Mouse (Mus musculus) liver, embryonic 15.5 days (tissue): ENCODE results near the gene 4922502D21Rik. TPM values are rescaled to one million over a fixed set of nuclear protein-coding genes. Genes with fewer than 3 reads are reported as not detected.
A peak's percentile ranks its signal among the peaks of the same experiment; 100 is the strongest.

Experiments used
- ATAC-seq: fragments of 200-750 bp; cut with Nextera tagmentation; 2 replicates; pipeline ENCODE4 v1.8.0; 2017; ENCODE audit warnings: moderate number of reproducible peaks, mild to moderate bottlenecking, moderate library complexity; ENCODE audit not compliant: insufficient read depth
- H3K27ac ChIP-seq: fragments of 300-500 bp; sonication (generic); replicated peaks from 2 replicates; pipeline ENCODE4 v1.5.1; 2015; ENCODE audit warnings: mild to moderate bottlenecking, inconsistent platforms
- H3K27me3 ChIP-seq: fragments of 300-500 bp; sonication (generic); 2 replicates; pipeline ENCODE4 v1.6.1; 2015; ENCODE audit warnings: mild to moderate bottlenecking, inconsistent platforms
- H3K36me3 ChIP-seq: fragments of 300-500 bp; sonication (generic); replicated peaks from 2 replicates; pipeline ENCODE4 v1.6.1; 2015; ENCODE audit warnings: moderate library complexity, mild to moderate bottlenecking, inconsistent platforms
- H3K4me1 ChIP-seq: fragments of 300-500 bp; sonication (generic); replicated peaks from 2 replicates; pipeline ENCODE4 v1.6.1; 2015; ENCODE audit warnings: inconsistent platforms
- H3K4me2 ChIP-seq: fragments of 300-500 bp; sonication (generic); 2 replicates; pipeline ENCODE4 v1.6.1; 2015; ENCODE audit warnings: moderate library complexity, mild to moderate bottlenecking, inconsistent platforms
- H3K4me3 ChIP-seq: fragments of 300-500 bp; sonication (generic); replicated peaks from 2 replicates; pipeline ENCODE4 v1.5.1; 2015; ENCODE audit warnings: mild to moderate bottlenecking, inconsistent platforms
- H3K9ac ChIP-seq: fragments of 300-500 bp; sonication (generic); 2 replicates; pipeline ENCODE4 v1.6.1; 2015; ENCODE audit warnings: moderate library complexity, mild to moderate bottlenecking, inconsistent platforms
- H3K9me3 ChIP-seq: fragments of 300-500 bp; sonication (generic); replicated peaks from 2 replicates; pipeline ENCODE4 v1.6.1; 2016; ENCODE audit warnings: inconsistent platforms
- WGBS: fragments of 180-500 bp; shearing (Covaris S2); methylation state at CpG from one replicate; pipeline ENCODE4 v1.1.7; 2015; ENCODE audit warnings: mixed read lengths; ENCODE audit not compliant: insufficient replicate concordance; 5-methylcytosine and 5-hydroxymethylcytosine counted together
- polyA plus RNA-seq: library from polyadenylated mRNA; unstranded; fragments of >200 nt; fragmentation: Nextera tagmentation; extraction: Ambion mirVana; gene quantifications from 2 replicates; pipeline ENCODE4 v1.2.1, GENCODE M21; 2015

4922502D21Rik gene
- polyA plus RNA-seq, 1 experiment from 2014 or later = not detected

GRCm38 (mm10) chr6:129312499-129312898 is 19.1 kb downstream of the 4922502D21Rik start:
- Histone ChIP-seq H3K4me2 (no peak overlapping the region), H3K4me3 (no peak overlapping the region), H3K4me1 (no peaks in the 10 kb centered on the region), H3K27ac (no peak overlapping the region), H3K9ac (no peak overlapping the region), H3K9me3 (no peaks in the 10 kb centered on the region), H3K36me3 (no peaks in the 10 kb centered on the region), H3K27me3 (no peaks in the 10 kb centered on the region)
- no peak for ATAC-seq
- 51% methylated on average over 3 of the region's 3 CpGs for WGBS

GRCm38 (mm10) chr6:129304180-129304579 is 27.4 kb downstream of the 4922502D21Rik start:
- no peak overlapping the region for H3K4me3 ChIP-seq
- no peak overlapping the region for H3K4me2 ChIP-seq
- WGBS = 22% methylated on average over 1 of the region's 1 CpGs
- no peaks in the 10 kb centered on the region for H3K4me1 ChIP-seq
- no peak for ATAC-seq
- no peak overlapping the region for H3K27ac ChIP-seq
- H3K9ac ChIP-seq = no peak overlapping the region
- no peaks in the 10 kb centered on the region for H3K27me3 ChIP-seq
- H3K9me3 ChIP-seq = no peaks in the 10 kb centered on the region
- H3K36me3 ChIP-seq = no peaks in the 10 kb centered on the region

GRCm38 (mm10) chr6:129288708-129289107 is 42.9 kb downstream of the 4922502D21Rik start:
- Histone ChIP-seq H3K9ac (no peak overlapping the region), H3K27ac (no peak overlapping the region), H3K36me3 (no peaks in the 10 kb centered on the region), H3K4me3 (no peak overlapping the region), H3K9me3 (no peaks in the 10 kb centered on the region), H3K4me1 (no peaks in the 10 kb centered on the region), H3K27me3 (no peaks in the 10 kb centered on the region), H3K4me2 (no peak overlapping the region)
- no peak for ATAC-seq

GRCm38 (mm10) chr6:129284384-129285104 is 47.1 kb downstream of the 4922502D21Rik start:
- no peaks in the 10 kb centered on the region for H3K27me3 ChIP-seq
- WGBS = 18% methylated on average over 7 of the region's 7 CpGs
- no peaks in the 10 kb centered on the region for H3K36me3 ChIP-seq
- H3K4me1 ChIP-seq = no peaks in the 10 kb centered on the region
- no peak overlapping the region for H3K4me2 ChIP-seq
- peak; percentile 52; the same call in 1 of the 2 replicates for ATAC-seq
- H3K27ac ChIP-seq = no peak overlapping the region
- H3K9ac ChIP-seq = no peak overlapping the region
- H3K9me3 ChIP-seq = no peaks in the 10 kb centered on the region
- no peak overlapping the region for H3K4me3 ChIP-seq

- H3K36me3 ChIP-seq = no peaks in the 10 kb centered on the region
- no peak overlapping the region for H3K27ac ChIP-seq
- H3K4me1 ChIP-seq = no peaks in the 10 kb centered on the region
- no peak overlapping the region for H3K4me3 ChIP-seq
- H3K9me3 ChIP-seq = no peaks in the 10 kb centered on the region
- no peak for ATAC-seq
- no peak overlapping the region for H3K4me2 ChIP-seq
- H3K9ac ChIP-seq = no peak overlapping the region
- H3K27me3 ChIP-seq = no peaks in the 10 kb centered on the region
- 47% methylated on average over 3 of the region's 3 CpGs for WGBS
Measured at GRCm38 (mm10) chr6:129283271-129283670, 48.3 kb downstream of the 4922502D21Rik start.

GRCm38 (mm10) chr6:129276483-129276882 is 55.1 kb downstream of the 4922502D21Rik start:
- no peaks in the 10 kb centered on the region for H3K27me3 ChIP-seq
- H3K9me3 ChIP-seq = no peaks in the 10 kb centered on the region
- no peak for ATAC-seq
- H3K4me2 ChIP-seq = no peak overlapping the region
- WGBS = 78% methylated on average over 2 of the region's 2 CpGs
- H3K27ac ChIP-seq = no peak overlapping the region; the same call in 1 of the 2 replicates
- no peaks in the 10 kb centered on the region for H3K4me1 ChIP-seq
- H3K9ac ChIP-seq = no peak overlapping the region
- H3K36me3 ChIP-seq = no peaks in the 10 kb centered on the region
- H3K4me3 ChIP-seq = no peak overlapping the region

GRCm38 (mm10) chr6:129275624-129276203 is 55.9 kb downstream of the 4922502D21Rik start:
- WGBS = 10% methylated on average over 3 of the region's 3 CpGs
- H3K27me3 ChIP-seq = no peaks in the 10 kb centered on the region
- H3K9me3 ChIP-seq = no peaks in the 10 kb centered on the region
- no peaks in the 10 kb centered on the region for H3K4me1 ChIP-seq
- H3K27ac ChIP-seq = peak overlapping the region; percentile 11; the same call in 1 of the 2 replicates
- no peak for ATAC-seq
- H3K36me3 ChIP-seq = no peaks in the 10 kb centered on the region
- no peak overlapping the region for H3K9ac ChIP-seq
- peak overlapping the region; percentile 13; the same call in 1 of the 2 replicates for H3K4me2 ChIP-seq
- H3K4me3 ChIP-seq = no peak overlapping the region

- H3K27ac ChIP-seq = peak within 1 kb of the TSS; percentile 11; the same call in 1 of the 2 replicates
- H3K4me1 ChIP-seq = no peaks in the 10 kb centered on the region
- H3K36me3 ChIP-seq = no peaks in the 10 kb centered on the region
- H3K4me3 ChIP-seq = peak within 1 kb of the TSS; percentile 12; the same call in 1 of the 2 replicates
- 18% methylated on average over 9 of the region's 9 CpGs for whole genome bisulfite sequencing
- H3K9me3 ChIP-seq = no peaks in the 10 kb centered on the region
- peak within 1 kb of the TSS; percentile 13 for H3K4me2 ChIP-seq
- ATAC-seq = peak; percentile 28; the same call in 1 of the 2 replicates
- H3K9ac ChIP-seq = no peak within 1 kb of the TSS
- no peaks in the 10 kb centered on the region for H3K27me3 ChIP-seq
Measured at GRCm38 (mm10) chr6:129275220-129275619, 56.4 kb downstream of the 4922502D21Rik start, which contains the start of gene Cd69. Gene Cd69 (minus strand): TSS chr6:129275436.

- no peaks in the 10 kb centered on the region for H3K27me3 ChIP-seq
- 52% methylated on average over 2 of the region's 2 CpGs for WGBS
- no peaks in the 10 kb centered on the region for H3K9me3 ChIP-seq
- H3K4me1 ChIP-seq = no peaks in the 10 kb centered on the region
- H3K27ac ChIP-seq = no peak overlapping the region
- ATAC-seq = no peak
- peak overlapping the region; percentile 2; the same call in 1 of the 2 replicates for H3K4me3 ChIP-seq
- no peak overlapping the region for H3K4me2 ChIP-seq
- H3K36me3 ChIP-seq = no peaks in the 10 kb centered on the region
- H3K9ac ChIP-seq = no peak overlapping the region
Measured at GRCm38 (mm10) chr6:129274476-129274875, 57.1 kb downstream of the 4922502D21Rik start.

- ATAC-seq = no peak
- Histone ChIP-seq H3K4me3 (no peak overlapping the region), H3K36me3 (no peaks in the 10 kb centered on the region), H3K4me2 (peak overlapping the region; percentile 1; the same call in 1 of the 2 replicates), H3K9me3 (no peaks in the 10 kb centered on the region), H3K4me1 (no peaks in the 10 kb centered on the region), H3K27me3 (no peaks in the 10 kb centered on the region), H3K27ac (no peak overlapping the region), H3K9ac (no peak overlapping the region)
- 38% methylated on average over 3 of the region's 3 CpGs for WGBS
Measured at GRCm38 (mm10) chr6:129273662-129274061, 57.9 kb downstream of the 4922502D21Rik start.
